Mouse (Mus musculus): Measurements from ENCODE around the gene Ap3b1. TPM values are rescaled to one million over a fixed set of nuclear protein-coding genes. Genes with fewer than 3 reads are reported as not detected.

Ap3b1 gene
- polyA plus RNA-seq, 1 experiment = 79.3 TPM

- Histone ChIP-seq H3K27me3 (ENCODE audit: control insufficient read depth, insufficient read depth, low read length, poor library complexity, severe bottlenecking) (no peaks in the 10 kb centered on the region), H3K9me3 (replicated peaks; ENCODE audit: control insufficient read depth, insufficient read depth, low read length, poor library complexity, severe bottlenecking) (no peaks in the 10 kb centered on the region), H3K36me3 (ENCODE audit: control insufficient read depth, insufficient read depth, low read length, poor library complexity, severe bottlenecking) (no peaks in the 10 kb centered on the region), H3K4me1 (ENCODE audit: control insufficient read depth, insufficient read depth, low read length) (no peaks in the 10 kb centered on the region), H3K27ac (ENCODE audit: insufficient read depth, low read length) (no peak overlapping the region), H3K9ac (ENCODE audit: low read depth, poor library complexity, severe bottlenecking) (no peak overlapping the region), H3K4me3 (ENCODE audit: low read depth, low read length) (no peak overlapping the region)
- TF ChIP-seq POLR2A (IDR thresholded peaks at IDR 0.05; ENCODE audit: insufficient read depth, low read length) (no peak), CTCF (IDR thresholded peaks at IDR 0.05; ENCODE audit: low read depth, low read length) (no peak), EP300 (IDR thresholded peaks at IDR 0.05; ENCODE audit: insufficient read depth, low read depth, low read length) (no peak)
These were observed 191.3 kb downstream of the Ap3b1 start for GRCm38 (mm10) chr13:94550037-94550436.

GRCm38 (mm10) chr13:94560011-94560410 is 201.3 kb downstream of the Ap3b1 start:
- no peak overlapping the region for H3K27ac ChIP-seq (ENCODE audit: insufficient read depth, low read length)
- H3K4me3 ChIP-seq (ENCODE audit: low read depth, low read length) = no peak overlapping the region
- no peaks in the 10 kb centered on the region for H3K27me3 ChIP-seq (ENCODE audit: control insufficient read depth, insufficient read depth, low read length, poor library complexity, severe bottlenecking)
- H3K9ac ChIP-seq (ENCODE audit: low read depth, poor library complexity, severe bottlenecking) = no peak overlapping the region
- no peaks in the 10 kb centered on the region for H3K4me1 ChIP-seq (ENCODE audit: control insufficient read depth, insufficient read depth, low read length)
- TF ChIP-seq EP300 (IDR thresholded peaks at IDR 0.05; ENCODE audit: insufficient read depth, low read depth, low read length) (no peak), CTCF (IDR thresholded peaks at IDR 0.05; ENCODE audit: low read depth, low read length) (peak; percentile 90)
- no peaks in the 10 kb centered on the region for H3K36me3 ChIP-seq (ENCODE audit: control insufficient read depth, insufficient read depth, low read length, poor library complexity, severe bottlenecking)
- no peaks in the 10 kb centered on the region for H3K9me3 ChIP-seq (replicated peaks; ENCODE audit: control insufficient read depth, insufficient read depth, low read length, poor library complexity, severe bottlenecking)

- Histone ChIP-seq H3K36me3 (ENCODE audit: control insufficient read depth, insufficient read depth, low read length, poor library complexity, severe bottlenecking) (0 out of 2 replicates have a peak, but pooled peaks cover 4% of the 10 kb centered on the region), H3K9ac (ENCODE audit: low read depth, poor library complexity, severe bottlenecking) (no peak overlapping the region), H3K4me3 (ENCODE audit: low read depth, low read length) (no peak overlapping the region), H3K9me3 (replicated peaks; ENCODE audit: control insufficient read depth, insufficient read depth, low read length, poor library complexity, severe bottlenecking) (no peaks in the 10 kb centered on the region), H3K27me3 (ENCODE audit: control insufficient read depth, insufficient read depth, low read length, poor library complexity, severe bottlenecking) (no peaks in the 10 kb centered on the region), H3K27ac (ENCODE audit: insufficient read depth, low read length) (no peak overlapping the region), H3K4me1 (ENCODE audit: control insufficient read depth, insufficient read depth, low read length) (no peaks in the 10 kb centered on the region)
- no peak for TF ChIP-seq POLR2A (IDR thresholded peaks at IDR 0.05; ENCODE audit: insufficient read depth, low read length)
- no peak for TF ChIP-seq CTCF (IDR thresholded peaks at IDR 0.05; ENCODE audit: low read depth, low read length)
These were observed 202.1 kb downstream of the Ap3b1 start for GRCm38 (mm10) chr13:94560878-94561277.

- H3K9me3 ChIP-seq (replicated peaks; ENCODE audit: control insufficient read depth, insufficient read depth, low read length, poor library complexity, severe bottlenecking) = no peaks in the 10 kb centered on the region
- no peaks in the 10 kb centered on the region for H3K27me3 ChIP-seq (ENCODE audit: control insufficient read depth, insufficient read depth, low read length, poor library complexity, severe bottlenecking)
- no peak overlapping the region for H3K4me3 ChIP-seq (ENCODE audit: low read depth, low read length)
- H3K36me3 ChIP-seq (ENCODE audit: control insufficient read depth, insufficient read depth, low read length, poor library complexity, severe bottlenecking) = 0 out of 2 replicates have a peak, but pooled peaks cover 5% of the 10 kb centered on the region
- no peak for TF ChIP-seq POLR2A (IDR thresholded peaks at IDR 0.05; ENCODE audit: insufficient read depth, low read length)
- no peak for TF ChIP-seq CTCF (IDR thresholded peaks at IDR 0.05; ENCODE audit: low read depth, low read length)
- TF ChIP-seq EP300 (IDR thresholded peaks at IDR 0.05; ENCODE audit: insufficient read depth, low read depth, low read length) = no peak
- no peaks in the 10 kb centered on the region for H3K4me1 ChIP-seq (ENCODE audit: control insufficient read depth, insufficient read depth, low read length)
- H3K9ac ChIP-seq (ENCODE audit: low read depth, poor library complexity, severe bottlenecking) = no peak overlapping the region
- H3K27ac ChIP-seq (ENCODE audit: insufficient read depth, low read length) = no peak overlapping the region
These were observed 204.0 kb downstream of the Ap3b1 start for GRCm38 (mm10) chr13:94562652-94563339.

- Histone ChIP-seq H3K36me3 (ENCODE audit: control insufficient read depth, insufficient read depth, low read length, poor library complexity, severe bottlenecking) (0 out of 2 replicates have a peak, but pooled peaks cover 5% of the 10 kb centered on the region), H3K27me3 (ENCODE audit: control insufficient read depth, insufficient read depth, low read length, poor library complexity, severe bottlenecking) (no peaks in the 10 kb centered on the region), H3K9me3 (replicated peaks; ENCODE audit: control insufficient read depth, insufficient read depth, low read length, poor library complexity, severe bottlenecking) (no peaks in the 10 kb centered on the region), H3K27ac (ENCODE audit: insufficient read depth, low read length) (no peak overlapping the region), H3K4me3 (ENCODE audit: low read depth, low read length) (no peak overlapping the region), H3K4me1 (ENCODE audit: control insufficient read depth, insufficient read depth, low read length) (no peaks in the 10 kb centered on the region), H3K9ac (ENCODE audit: low read depth, poor library complexity, severe bottlenecking) (no peak overlapping the region)
- no peak for TF ChIP-seq EP300 (IDR thresholded peaks at IDR 0.05; ENCODE audit: insufficient read depth, low read depth, low read length)
- no peak for TF ChIP-seq CTCF (IDR thresholded peaks at IDR 0.05; ENCODE audit: low read depth, low read length)
- TF ChIP-seq POLR2A (IDR thresholded peaks at IDR 0.05; ENCODE audit: insufficient read depth, low read length) = no peak
These were observed 205.1 kb downstream of the Ap3b1 start for GRCm38 (mm10) chr13:94563836-94564235.

- Histone ChIP-seq H3K9me3 (replicated peaks; ENCODE audit: control insufficient read depth, insufficient read depth, low read length, poor library complexity, severe bottlenecking) (no peaks in the 10 kb centered on the region), H3K27me3 (ENCODE audit: control insufficient read depth, insufficient read depth, low read length, poor library complexity, severe bottlenecking) (no peaks in the 10 kb centered on the region), H3K36me3 (ENCODE audit: control insufficient read depth, insufficient read depth, low read length, poor library complexity, severe bottlenecking) (0 out of 2 replicates have a peak, but pooled peaks cover 5% of the 10 kb centered on the region), H3K27ac (ENCODE audit: insufficient read depth, low read length) (no peak overlapping the region), H3K9ac (ENCODE audit: low read depth, poor library complexity, severe bottlenecking) (no peak overlapping the region), H3K4me1 (ENCODE audit: control insufficient read depth, insufficient read depth, low read length) (no peaks in the 10 kb centered on the region), H3K4me3 (ENCODE audit: low read depth, low read length) (no peak overlapping the region)
- TF ChIP-seq POLR2A (IDR thresholded peaks at IDR 0.05; ENCODE audit: insufficient read depth, low read length) (no peak), CTCF (IDR thresholded peaks at IDR 0.05; ENCODE audit: low read depth, low read length) (no peak), EP300 (IDR thresholded peaks at IDR 0.05; ENCODE audit: insufficient read depth, low read depth, low read length) (no peak)
These were observed 205.7 kb downstream of the Ap3b1 start for GRCm38 (mm10) chr13:94564351-94564994.
